8 mouse cellular contexts compared by ENCODE assay signal in genomic region chr11:97766154-97766881, GRCm38 (mm10). TPM values are rescaled to one million over a fixed set of nuclear protein-coding genes. Genes with fewer than 3 reads are reported as not detected.
A peak's percentile ranks its signal among the peaks of the same experiment; 100 is the strongest.
DNase-seq lines count a peak whose midpoint lies in the region; ATAC-seq lines count a peak whose summit lies in the region.

Cwc25 (minus strand) TSS chr11:97766556.

- peak within 1 kb of the TSS; percentile 91 for H3K9ac ChIP-seq in intestine, embryonic 14.5 days (ENCODE audit: low read length)

- H3K4me2 ChIP-seq in intestine, embryonic 14.5 days (ENCODE audit: low read length): peak within 1 kb of the TSS; percentile 96

- peaks cover 7% of the 10 kb centered on the region for H3K4me1 ChIP-seq in intestine, embryonic 14.5 days (replicated peaks; ENCODE audit: control insufficient read depth, insufficient read depth, low read length)

- intact Hi-C loops in left cerebral cortex, postnatal 14 days (cut with DNase I): no loop called here

- peak; percentile 92 to 93 for DNase-seq in adrenal gland, adult 18-20 months (ENCODE audit: low spot score in 2 of 2)
- DNase-seq in embryo, embryonic 11 days: peak; percentile 96
- peak; percentile 90 for DNase-seq in gastrocnemius, postnatal 25 days
- peak; percentile 99 for DNase-seq in intestine, embryonic 14.5 days (ENCODE audit: low spot score)
- peak; percentile 96 for DNase-seq in left cerebral cortex, postnatal 14 days (ENCODE audit: low spot score in 2 of 2)
- peak; percentile 95 for DNase-seq in mesoderm, embryonic 11.5 days (ENCODE audit: low read depth, low spot score)
- DNase-seq in right cerebral cortex, postnatal 36 days (ENCODE audit: low spot score in 2 of 2): peak; percentile 95
- peak; percentile 95 for DNase-seq in yolk sac, embryonic 10.5 days (ENCODE audit: low spot score)

- H3K36me3 ChIP-seq in intestine, embryonic 14.5 days (ENCODE audit: control insufficient read depth, insufficient read depth, low read length): peaks cover 20% of the 10 kb centered on the region

- H3K27ac ChIP-seq in intestine, embryonic 14.5 days (ENCODE audit: low read depth): peak within 1 kb of the TSS; percentile 90

- WGBS in intestine, embryonic 14.5 days: 1% methylated on average over 38 of the region's 38 CpGs

- no peaks in the 10 kb centered on the region for H3K27me3 ChIP-seq in intestine, embryonic 14.5 days (replicated peaks; ENCODE audit: control insufficient read depth, insufficient read depth, low read length)

- ATAC-seq in intestine, embryonic 14.5 days (replicated peaks; ENCODE audit: low FRiP score, low TSS enrichment, low read depth): peak; percentile 93

- H3K9me3 ChIP-seq in intestine, embryonic 14.5 days (ENCODE audit: control insufficient read depth, low read length): no peaks in the 10 kb centered on the region

- H3K4me3 ChIP-seq in intestine, embryonic 14.5 days (ENCODE audit: low read depth, low read length): peak within 1 kb of the TSS; percentile 98

RNA-seq across cellular contexts. Expression of gene Cwc25, which starts in this region (rescaled TPM):
- total RNA-seq in adrenal gland, adult 18-20 months (2021): 10 to 100 TPM; 18.2 to 21.1 TPM
- total RNA-seq in gastrocnemius, postnatal 25 days (2021): 1 to 10 TPM; 4.9 to 6.4 TPM
- polyA plus RNA-seq in intestine, embryonic 14.5 days (2014; fragmentation: Nextera tagmentation; extraction: Ambion mirVana): 10.5 and 11.8 TPM in 2 replicates
- 10 to 100 TPM; 20.3 to 21.3 TPM for total RNA-seq in left cerebral cortex, postnatal 14 days (2021)

Comparison
In these comparisons a context has a peak if more than half of its experiments do, and no peak if none do; other contexts are left out.
1. Peak in every context shown above with its lines: DNase-seq, ATAC-seq, H3K4me3 ChIP-seq and H3K27ac ChIP-seq.